Mouse (Mus musculus) 416B (cell line): ENCODE results near the gene 4933427D14Rik.
"Not testable (repeated sequence)": the region's sequence is repeated elsewhere in the genome, so short reads cannot be mapped to it uniquely, and the experiment has no call there.

ENCODE experiments used
- DNase-seq: peaks from one replicate; pipeline ENCODE4 v3.0.0; 2011; ENCODE audit warnings: low read depth

The 4933427D14Rik gene

DNA sequence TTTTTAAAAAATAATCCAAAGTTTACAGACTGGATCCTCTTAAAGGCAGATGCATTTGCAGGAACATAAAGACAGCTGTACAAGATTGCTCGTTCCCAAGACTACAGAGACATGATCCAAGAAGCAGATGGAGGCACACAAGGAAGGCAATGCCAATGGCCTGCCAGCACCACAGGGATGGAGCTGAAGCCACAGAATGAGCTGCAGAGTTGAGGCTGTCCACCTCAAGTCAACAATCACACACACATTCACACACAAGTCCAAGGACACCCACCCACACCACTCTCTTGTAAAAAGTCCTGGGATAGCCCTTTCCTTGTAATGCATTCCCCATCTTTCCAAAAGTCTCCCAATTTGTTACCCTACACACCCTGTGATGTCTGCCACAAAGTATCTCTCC lies 3.8 kb downstream of the 4933427D14Rik start:
- DNase-seq: no peak

DNA sequence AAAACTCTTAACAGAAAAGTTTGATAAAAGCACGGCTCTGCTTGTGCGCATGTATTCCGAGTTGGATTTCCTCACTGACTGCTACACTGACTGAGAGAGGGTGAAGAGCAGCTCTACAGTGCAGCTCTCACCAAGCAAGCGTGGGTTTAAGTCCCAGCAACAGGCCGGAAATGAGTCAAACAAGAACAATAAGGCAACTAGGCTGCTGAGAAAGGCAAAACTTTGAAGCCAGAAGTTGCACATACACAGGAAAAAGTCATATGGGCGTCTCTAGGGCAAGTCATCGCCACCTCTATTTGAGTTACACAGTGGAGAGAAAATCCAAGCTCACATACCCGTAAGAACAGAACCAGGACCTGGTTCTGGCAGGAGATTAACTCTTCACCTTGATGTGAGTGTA lies 10.8 kb downstream of the 4933427D14Rik start:
- DNase-seq: peak; percentile 73

DNA sequence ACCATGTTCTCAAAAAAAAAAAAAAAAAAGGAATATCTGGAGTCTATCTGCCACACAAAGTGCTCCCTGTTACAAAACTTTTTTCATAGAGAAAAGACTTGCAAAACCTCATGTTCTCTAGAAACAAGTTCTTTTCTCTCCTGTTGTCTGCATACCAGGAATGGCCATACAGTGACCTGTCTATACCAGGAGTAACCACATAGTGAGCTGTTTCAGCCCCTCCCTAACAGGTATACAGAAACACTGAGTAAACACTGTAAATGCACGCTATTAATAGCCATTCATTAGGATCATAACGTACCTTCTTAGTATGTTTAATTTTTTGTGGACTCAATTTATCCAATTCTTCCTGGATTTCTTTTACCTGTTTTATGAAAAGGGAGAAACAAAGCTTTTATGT lies 13.0 kb downstream of the 4933427D14Rik start:
- no peak for DNase-seq

DNA sequence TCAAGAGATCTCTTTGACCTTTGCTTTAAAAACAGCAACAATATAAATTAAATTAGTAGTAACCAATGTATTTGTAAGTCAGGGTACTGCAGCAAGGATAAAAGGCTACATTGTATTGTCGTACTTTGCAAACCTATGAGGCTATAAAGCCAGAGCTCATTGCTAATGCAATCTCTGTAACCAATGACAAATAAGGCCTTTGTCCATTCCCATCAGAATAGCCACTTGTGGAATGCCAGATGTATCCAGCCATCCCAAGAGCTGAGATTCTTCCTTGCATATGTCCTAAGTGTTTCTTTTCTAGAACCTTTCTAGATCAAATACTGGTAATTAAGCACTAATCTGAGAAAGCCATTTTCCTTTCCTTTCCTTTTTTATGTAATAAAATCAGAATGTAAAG lies 16.4 kb downstream of the 4933427D14Rik start:
- no peak for DNase-seq

DNA sequence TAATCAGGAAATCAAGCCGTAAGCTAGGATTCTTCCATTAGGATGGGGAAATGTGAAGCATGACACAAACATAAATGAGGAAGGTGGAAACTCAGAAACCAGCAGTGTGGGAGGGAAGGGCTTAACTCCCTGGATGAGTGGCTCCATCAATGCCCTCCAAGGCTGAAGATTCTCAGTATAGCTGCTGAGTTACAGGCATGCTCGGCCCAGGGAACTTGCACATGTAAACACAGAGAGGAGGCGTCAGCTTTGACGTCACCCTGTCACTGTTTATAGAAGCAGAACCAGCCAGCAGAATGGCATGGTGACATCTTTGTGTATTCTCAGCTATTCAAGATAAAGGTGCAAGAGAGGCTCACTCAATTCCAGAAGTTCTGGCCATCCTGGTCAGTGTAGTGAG lies 23.0 kb downstream of the 4933427D14Rik start:
- DNase-seq: no peak

DNA sequence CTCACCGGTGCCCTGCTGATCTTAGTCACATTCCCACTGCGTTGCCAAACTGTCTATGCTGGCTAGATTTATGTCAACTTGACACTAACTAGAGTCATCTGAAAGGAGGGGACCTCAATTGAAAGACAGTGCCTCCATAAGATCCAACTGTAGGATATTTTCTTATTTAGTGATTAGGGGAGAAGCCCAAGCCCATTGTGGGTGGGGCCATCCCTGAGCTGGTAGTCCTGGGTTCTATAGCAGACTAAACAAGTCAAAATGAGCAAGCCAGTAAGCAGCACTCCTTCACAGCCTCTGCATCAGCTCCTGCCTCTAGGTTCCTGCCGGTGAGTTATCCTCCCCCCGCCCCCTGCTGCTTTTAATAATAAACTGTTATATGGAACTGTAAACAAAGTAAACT lies 26.1 kb downstream of the 4933427D14Rik start:
- DNase-seq: no peak

DNA sequence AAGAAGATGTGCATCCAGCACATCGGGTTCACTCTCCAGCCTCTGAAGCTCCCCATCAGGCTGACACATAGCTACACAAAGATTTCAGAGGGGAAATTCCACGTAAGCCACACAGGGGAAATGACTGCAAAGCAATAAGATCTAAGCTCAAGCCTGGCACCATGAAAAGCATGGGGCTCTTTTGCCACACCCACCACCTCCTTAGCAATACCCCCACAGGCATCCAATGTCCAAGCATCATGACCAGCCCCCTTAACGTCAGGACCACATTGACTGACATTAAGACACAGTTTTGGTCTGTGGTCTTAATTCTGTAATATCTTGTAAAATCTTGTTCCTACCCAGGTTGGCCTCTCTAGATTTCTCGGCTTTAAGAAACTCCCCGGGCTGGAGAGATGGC lies 26.7 kb downstream of the 4933427D14Rik start:
- no peak for DNase-seq

DNA sequence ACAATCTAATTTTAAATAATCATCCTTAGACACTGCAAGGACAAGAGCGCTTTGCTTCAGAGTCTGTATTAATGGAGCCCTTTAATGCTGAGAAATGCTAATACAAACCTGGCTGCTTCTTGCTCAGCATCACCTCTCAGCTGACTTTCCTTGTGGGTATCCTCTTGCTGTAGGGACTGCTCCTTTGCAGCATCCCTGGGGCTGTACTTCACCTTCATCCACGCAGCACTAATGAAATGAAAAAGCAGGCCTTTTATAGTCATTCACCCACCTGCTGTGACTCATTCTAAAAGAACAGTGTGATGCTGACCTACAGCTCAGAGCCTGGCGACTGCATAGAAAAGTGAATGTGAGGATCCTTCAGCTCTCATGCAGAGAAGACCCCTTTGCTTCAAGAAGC lies 30.7 kb downstream of the 4933427D14Rik start:
- no peak for DNase-seq

DNA sequence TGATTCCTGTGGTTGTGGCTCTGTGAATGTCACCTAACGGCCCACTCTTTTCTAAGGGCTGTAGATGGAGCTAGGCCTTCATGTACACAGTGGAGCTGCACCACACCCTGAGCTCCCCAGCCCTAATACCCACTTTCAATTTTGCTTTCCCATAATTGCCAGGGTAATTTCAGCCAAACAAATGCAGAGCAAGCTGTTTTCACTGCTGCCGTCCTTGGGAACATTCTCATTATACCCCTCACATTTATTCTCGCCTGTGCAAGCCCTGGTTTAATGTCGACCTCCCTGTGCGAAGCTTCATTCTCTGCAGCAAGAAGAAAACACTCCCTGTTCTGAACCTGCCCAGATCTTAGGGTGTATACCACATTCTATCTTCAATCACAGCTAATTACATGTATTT lies 31.3 kb downstream of the 4933427D14Rik start:
- DNase-seq: no peak

DNA sequence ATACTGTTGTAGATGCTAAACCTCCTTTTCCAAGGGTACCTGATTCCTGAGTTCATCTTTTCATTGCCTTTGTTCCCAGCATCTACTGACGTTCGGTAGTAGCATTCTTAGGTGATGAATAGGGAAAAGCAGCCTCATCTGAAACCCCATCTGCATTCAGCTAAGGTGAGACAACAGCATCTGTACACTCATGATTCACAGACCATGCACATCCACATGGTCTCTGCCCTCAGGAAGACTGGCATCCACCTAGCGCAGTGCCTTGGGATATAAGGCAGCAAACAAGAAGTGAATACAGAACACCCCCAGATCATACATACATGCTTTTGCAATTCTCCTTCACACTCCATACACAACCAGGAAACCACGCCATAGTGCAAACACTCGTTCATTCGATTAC lies 32.5 kb downstream of the 4933427D14Rik start:
- DNase-seq: no peak

DNA sequence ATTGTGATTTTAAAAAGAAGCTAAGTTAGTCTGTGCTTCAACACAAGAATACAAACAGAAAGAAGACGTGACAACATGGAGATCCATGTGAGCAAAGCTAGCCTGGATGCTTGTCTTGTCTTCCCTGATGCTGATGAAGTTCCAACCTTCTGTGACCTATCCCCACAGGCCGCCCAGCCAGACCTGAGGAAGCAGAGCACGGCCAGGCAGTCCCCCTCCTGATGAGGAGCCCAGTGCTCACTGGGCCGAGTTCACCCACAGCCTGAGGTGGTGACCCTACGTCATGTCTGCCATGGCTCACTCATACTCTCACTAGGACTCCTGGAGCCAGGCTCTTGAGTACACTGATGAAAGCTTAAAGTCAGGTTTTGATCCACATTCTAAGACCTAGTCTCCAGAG lies 33.8 kb downstream of the 4933427D14Rik start:
- no peak for DNase-seq

DNA sequence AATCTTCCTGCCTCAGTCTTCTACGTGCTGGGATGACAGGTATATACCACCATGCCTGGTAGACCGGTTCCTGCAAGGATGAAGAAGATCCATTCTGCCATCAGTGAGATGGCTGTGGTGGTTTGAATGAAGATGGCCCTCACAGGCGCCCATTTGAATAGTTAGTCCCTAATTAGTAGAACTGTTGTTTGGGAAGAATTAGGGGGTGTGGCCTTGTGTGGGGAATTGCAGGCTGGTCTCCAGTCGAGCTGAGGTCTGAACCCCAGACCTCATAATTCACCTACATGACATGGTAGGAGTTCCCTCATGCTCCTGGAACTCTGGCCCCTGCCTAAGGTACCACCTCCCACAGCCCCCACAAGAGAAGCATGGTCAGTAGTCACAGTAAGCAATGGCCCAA lies 35.4 kb downstream of the 4933427D14Rik start:
- not testable (repeated sequence) for DNase-seq

DNA sequence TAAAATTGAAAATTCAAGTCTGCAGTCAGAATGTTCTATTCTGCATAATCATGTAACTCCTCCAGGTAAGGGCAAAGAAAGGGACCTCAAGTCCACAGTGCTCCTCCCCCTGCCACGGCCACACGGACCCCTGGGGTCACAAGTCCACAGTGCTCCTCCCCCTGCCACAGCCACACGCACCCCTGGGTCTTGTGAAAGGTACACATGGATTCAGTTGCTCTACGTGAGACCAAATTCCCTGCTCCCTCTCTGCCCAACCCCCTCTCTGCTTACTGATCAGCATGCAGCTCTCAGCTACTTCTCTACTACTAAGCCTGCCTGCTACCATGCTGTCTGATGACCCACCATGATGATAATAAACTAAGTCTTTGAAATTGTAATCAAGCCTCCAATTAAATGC lies 37.4 kb downstream of the 4933427D14Rik start:
- no peak for DNase-seq

DNA sequence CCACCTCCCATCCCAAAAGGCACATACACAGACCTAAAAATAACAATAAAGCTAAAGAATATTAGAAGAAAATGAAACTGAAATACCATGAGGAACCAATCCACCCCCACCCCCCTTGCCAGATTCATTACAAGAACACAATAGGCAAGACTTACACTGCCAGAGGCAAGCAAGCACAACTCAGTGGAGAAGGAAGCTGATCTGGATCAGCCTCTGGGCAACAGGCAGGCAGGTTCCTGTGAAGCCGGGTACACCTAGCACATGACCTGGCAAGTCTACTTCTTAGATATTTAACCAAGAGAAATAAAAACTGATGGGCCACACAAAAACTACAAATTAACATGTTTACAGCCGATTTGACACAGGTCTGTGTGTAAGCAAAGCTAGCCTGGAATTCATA lies 44.1 kb downstream of the 4933427D14Rik start:
- DNase-seq: no peak

DNA sequence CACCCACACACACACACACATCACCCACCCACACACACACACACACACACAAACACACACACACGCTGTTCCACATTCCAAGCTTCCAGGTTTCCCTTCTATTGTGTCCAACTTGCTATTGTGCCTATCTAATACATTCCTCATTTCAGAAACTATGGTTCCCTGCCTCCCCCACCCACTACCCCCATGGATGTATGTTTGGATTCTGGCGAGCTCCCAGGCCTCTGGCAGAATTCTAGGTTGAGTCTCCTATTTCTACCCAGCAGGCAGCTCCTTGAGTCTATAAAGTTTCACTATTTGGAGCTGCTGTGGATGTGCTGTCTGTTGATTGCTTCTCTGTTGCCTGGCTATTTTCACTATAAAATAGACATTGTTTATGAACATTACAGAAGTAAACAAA lies 50.6 kb downstream of the 4933427D14Rik start:
- DNase-seq: no peak

DNA sequence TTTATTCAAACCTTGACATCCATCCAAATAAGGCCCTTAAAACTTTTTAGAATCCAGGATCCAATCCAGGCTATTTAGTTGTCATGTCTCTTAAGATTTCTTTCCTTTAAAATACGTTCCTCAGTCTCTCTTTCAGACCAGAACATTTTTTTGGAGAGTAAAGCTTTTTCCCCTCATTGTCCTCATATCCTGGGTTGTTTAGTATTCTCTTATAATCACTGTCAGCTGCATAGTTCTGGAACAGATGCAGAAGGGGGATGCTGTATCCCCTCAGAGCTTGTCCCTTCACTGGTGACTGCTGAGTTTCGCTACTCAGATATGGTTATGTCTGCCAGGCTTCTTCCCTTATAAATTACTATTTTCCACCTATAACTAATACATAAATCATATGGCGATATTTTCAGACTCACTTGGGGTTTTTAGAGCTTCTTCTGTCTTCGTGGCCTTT lies 51.3 kb downstream of the 4933427D14Rik start:
- DNase-seq: no peak

DNA sequence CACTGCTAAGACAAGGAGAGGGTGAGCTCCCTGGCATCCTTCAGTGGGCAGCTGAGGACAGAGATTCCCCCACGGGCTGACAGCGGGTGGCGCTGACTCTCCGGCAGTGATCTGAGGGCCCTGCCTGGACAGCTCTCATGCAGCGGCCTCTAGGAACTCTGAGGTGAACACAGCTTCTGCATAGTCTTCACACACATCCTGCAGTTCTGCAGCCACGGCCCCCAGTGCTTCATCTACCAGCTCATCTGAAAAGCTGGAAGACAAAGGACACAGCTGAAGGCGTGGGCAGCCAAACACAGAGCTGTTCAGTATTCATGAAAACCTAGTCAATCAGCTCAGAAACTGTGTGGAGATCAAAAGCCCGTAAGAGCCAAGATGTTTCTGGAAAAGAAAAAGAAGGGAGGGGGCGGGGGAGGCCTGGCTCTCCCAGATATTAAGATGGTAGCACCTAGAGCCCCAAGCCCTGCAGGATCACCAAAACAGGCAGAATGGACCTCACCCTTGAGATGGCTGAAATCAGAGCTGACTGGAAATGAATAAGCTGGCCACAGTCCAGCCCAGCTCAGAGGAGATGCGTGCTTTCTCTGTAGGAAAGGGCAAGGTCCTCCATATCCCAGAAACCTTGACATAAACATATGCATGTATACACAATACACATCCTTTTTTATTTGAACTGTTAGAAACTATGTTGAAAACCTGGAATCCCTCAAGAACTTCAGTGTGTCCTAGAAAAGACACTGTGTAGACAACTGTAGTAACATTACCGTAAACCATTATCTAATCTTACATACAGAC lies 51.9 kb downstream of the 4933427D14Rik start:
- DNase-seq: no peak

DNA sequence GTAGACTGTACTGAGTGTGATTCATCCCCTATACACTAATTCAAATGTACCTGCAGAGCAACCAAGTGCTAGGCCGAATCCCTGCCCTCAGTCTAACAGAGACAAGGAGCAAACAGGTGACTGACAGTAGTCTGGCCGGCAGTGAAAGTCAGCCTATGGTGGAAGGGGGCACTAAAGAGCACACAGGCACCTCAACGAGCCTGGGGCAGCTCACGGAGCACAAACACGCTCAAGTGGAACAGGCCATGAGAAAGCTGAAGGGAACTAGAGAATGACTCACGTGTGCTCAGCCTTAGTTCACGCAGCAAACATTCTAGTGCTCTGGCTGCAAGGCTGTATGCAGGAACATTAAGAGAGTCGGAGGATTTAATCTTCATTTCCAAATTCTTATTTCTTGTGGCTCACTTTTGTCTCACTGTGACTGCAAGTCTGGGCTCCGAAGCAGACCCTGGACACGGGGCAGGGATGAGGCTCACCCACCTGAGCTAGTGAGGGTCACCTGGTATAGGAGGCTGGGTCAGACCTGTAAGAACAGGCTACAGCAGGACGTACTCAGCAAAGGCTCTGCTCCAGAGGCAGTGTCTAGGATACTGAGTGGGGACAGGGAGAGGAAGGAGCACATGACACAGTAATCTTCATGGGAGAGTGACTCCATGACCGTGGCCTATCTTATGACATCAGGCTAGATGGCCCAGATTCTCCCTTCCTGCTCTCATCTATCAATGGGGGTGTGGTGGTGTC lies 54.0 kb downstream of the 4933427D14Rik start:
- DNase-seq: no peak

DNA sequence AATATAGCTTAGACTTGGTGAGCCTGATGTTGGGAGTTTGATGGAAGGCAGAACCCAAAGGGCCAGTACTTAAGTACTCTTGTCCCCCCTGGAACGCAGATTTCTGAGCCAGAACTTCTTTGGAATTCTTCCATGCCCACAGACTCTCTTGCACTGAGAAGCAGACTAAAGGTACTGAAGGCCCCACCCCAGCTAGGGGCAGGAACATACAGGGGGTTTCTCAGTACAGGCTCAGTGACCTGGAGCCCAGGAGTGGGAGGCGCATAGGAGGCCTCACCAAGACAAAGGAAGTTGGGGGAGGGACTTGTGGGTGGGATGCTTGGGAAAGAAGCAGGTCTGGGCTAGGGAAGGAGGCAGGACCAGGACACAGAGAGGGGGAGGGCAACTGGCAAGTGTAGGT lies 56.1 kb downstream of the 4933427D14Rik start:
- no peak for DNase-seq

DNA sequence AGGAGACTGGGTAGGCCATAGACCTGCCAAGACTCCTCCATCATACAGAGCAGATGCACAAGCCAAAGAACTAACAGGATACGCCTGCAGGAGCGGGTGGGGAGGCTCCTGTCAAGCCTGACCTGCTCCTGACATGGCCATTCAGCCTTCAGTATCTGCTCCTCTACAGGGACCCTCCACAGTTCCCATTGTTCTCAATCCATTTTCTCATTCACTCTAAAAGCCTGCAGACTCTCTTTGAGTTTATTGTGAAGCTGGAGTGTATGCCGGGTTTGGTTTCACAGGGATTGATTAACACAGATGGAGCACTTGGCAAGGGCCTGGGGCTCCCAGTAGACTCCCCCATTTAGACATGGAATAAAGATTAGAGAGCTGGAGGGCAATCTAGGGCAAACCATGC lies 59.3 kb downstream of the 4933427D14Rik start:
- DNase-seq: no peak

DNA sequence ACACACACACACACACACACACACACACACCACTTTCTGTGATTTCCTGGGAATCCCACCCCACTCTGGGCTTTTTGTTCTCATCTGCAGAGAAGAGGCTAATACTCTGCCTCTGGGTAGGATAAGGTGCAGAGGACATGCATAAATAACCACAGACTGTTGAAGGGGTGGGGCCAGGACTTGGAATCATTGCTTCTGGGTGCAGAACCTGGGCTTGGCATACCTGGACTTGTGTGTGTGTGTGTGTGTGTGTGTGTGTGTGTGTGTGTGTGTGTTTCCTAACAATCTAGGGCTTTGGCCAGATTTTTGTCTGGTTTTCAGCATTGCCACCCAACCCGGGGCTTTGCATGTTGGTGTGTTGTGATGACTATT lies 61.4 kb downstream of the 4933427D14Rik start:
- no peak for DNase-seq

DNA sequence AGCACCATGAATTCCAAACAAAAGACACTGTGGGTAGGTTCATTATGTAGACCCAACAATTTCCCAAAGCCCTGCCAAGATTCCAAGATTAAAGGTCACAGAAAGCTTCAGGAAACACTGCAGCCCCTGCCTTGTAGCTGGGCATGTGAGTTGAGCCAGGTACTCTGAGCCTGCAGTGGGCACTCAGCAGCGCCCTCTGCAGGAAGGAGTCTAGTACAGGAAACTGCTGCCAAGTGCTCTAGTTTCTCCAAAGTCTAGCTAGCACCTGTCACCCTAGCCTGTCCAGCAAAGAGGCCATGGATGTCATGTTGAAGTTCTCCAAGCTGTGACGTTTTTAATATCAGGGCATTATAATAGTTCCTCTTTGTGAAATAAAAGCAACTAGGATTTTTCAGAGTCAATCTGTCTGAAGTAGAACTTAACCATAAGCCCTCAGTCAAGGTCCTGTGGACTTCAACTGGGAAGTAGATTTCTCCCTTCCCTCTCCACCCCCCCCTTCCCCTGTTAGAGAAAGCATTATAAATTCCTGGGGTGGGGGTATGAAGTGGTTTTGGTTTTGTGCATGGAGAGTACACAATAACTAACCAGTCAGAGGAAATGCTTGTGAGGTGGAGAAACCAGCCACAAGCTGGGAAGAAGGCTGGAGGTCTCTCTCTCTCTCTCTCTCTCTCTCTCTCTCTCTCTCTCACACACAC lies 61.9 kb downstream of the 4933427D14Rik start:
- DNase-seq: peak; percentile 43

DNA sequence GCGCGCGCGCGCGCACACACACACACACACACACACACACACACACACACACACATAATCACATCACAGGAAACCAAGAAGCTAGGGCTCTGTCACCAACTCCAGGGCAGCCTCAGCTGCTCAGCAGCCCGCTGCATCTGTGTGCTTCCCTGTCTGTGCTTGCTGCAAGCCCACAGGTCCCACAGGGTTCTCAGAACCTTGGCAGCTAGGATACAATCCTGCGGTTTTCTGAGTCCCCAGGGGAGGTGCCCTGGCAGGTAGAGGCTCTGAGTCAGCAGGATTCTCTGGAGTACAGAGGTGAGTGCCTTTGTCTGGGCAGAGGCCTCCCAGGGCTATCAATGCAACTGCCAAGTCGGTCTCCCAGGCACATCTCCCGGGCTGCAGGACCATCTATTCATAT lies 64.4 kb downstream of the 4933427D14Rik start:
- DNase-seq: peak; percentile 11
